Mouse (Mus musculus) left cerebral cortex, postnatal 4 days (tissue): ENCODE data around the gene Znrf2. TPM values are rescaled to one million over a fixed set of nuclear protein-coding genes. Genes with fewer than 3 reads are reported as not detected.

ENCODE experiments used
- total RNA-seq, 2 experiments: library from RNA; stranded (reverse); gene quantifications; 2 replicates each; pipeline ENCODE4 v1.2.3; 2021

Gene Znrf2
- total RNA-seq, 2 experiments from 2014 or later, result 62.1 to 65.2 TPM

Other genes starting within 250 kb of the Znrf2 start
- 10 to 100 TPM; 13.5 to 14.8 TPM for gene Plekha8, start 221.8 kb upstream of the Znrf2 start, total RNA-seq
- 1 to 10 TPM; 7.6 to 7.8 TPM for gene Fkbp14, start 219.6 kb upstream of the Znrf2 start, total RNA-seq
- gene Mturn, start 135.3 kb upstream of the Znrf2 start, total RNA-seq, result 100 to 1,000 TPM; 269 to 288 TPM
- gene Nod1, start 155.7 kb downstream of the Znrf2 start, total RNA-seq, result 1 to 10 TPM; 2.4 TPM
- 10 to 100 TPM; 17.7 to 20.3 TPM for gene Ggct, start 176.0 kb downstream of the Znrf2 start, total RNA-seq
- gene Gars, start 221.1 kb downstream of the Znrf2 start, total RNA-seq, result 100 to 1,000 TPM; 197 to 204 TPM